Mouse (Mus musculus) kidney, embryonic 15.5 days (tissue): ENCODE data around the gene Slc25a54. TPM values are rescaled to one million over a fixed set of nuclear protein-coding genes. Genes with fewer than 3 reads are reported as not detected.

Experiments
- ATAC-seq: fragments of 200-750 bp; cut with Nextera tagmentation; replicated peaks from 2 replicates; pipeline ENCODE4 v1.8.0; 2017; ENCODE audit warnings: moderate TSS enrichment; ENCODE audit not compliant: low FRiP score
- H3K27ac ChIP-seq: fragments of 300-500 bp; sonication (generic); 2 replicates; pipeline ENCODE4 v1.5.1; 2015; ENCODE audit warnings: mild to moderate bottlenecking, inconsistent platforms
- H3K27me3 ChIP-seq: fragments of 300-500 bp; sonication (generic); 2 replicates; pipeline ENCODE4 v1.6.1; 2015; ENCODE audit warnings: inconsistent platforms
- H3K36me3 ChIP-seq: fragments of 300-500 bp; sonication (generic); 2 replicates; pipeline ENCODE4 v1.6.1; 2015; ENCODE audit warnings: inconsistent platforms
- H3K4me1 ChIP-seq: fragments of 300-500 bp; sonication (generic); 2 replicates; pipeline ENCODE4 v1.6.1; 2015; ENCODE audit warnings: inconsistent platforms
- H3K4me2 ChIP-seq: fragments of 300-500 bp; sonication (generic); 2 replicates; pipeline ENCODE4 v1.6.1; 2015; ENCODE audit warnings: moderate library complexity, mild to moderate bottlenecking, inconsistent platforms
- H3K4me3 ChIP-seq: fragments of 300-500 bp; sonication (generic); replicated peaks from 2 replicates; pipeline ENCODE4 v1.5.1; 2015; ENCODE audit warnings: mild to moderate bottlenecking, inconsistent platforms
- H3K9ac ChIP-seq: fragments of 300-500 bp; sonication (generic); 2 replicates; pipeline ENCODE4 v1.6.1; 2015; ENCODE audit warnings: mild to moderate bottlenecking, inconsistent platforms
- H3K9me3 ChIP-seq: fragments of 300-500 bp; sonication (generic); replicated peaks from 2 replicates; pipeline ENCODE4 v1.6.1; 2016; ENCODE audit warnings: inconsistent platforms
- WGBS: fragments of 180-500 bp; shearing (Covaris S2); methylation state at CpG from one replicate; pipeline ENCODE4 v1.1.7; 2015; ENCODE audit warnings: mixed read lengths; 5-methylcytosine and 5-hydroxymethylcytosine counted together
- polyA plus RNA-seq: library from polyadenylated mRNA; unstranded; fragments of >200 nt; fragmentation: Nextera tagmentation; extraction: Ambion mirVana; gene quantifications from 2 replicates; pipeline ENCODE4 v1.2.1, GENCODE M21; 2015

The Slc25a54 gene
- polyA plus RNA-seq, 1 experiment from 2014 or later, result not detected

DNA sequence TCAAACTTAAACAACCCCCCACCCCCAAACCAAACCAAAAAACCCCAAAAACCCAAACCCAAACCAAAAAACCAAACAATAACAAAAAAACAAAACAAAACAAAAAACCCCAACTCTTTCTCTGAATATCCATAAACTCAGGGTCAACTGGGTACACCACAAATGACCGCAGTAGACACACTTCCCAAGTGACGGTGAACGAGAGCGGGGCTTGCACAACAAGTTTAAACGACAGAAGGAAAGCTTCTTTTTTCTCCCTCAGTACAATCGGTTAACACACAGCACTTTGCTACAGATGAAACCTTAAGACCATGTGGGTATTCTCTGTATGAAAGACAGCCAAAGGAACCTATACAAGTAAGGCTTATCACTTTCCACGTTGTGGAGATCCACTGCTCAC, 17.9 kb upstream of the Slc25a54 start:
- Histone ChIP-seq H3K9ac (no peak overlapping the region), H3K27me3 (0 out of 2 replicates have a peak, but pooled peaks cover 5% of the 10 kb centered on the region), H3K4me3 (no peak overlapping the region), H3K9me3 (no peaks in the 10 kb centered on the region), H3K36me3 (no peaks in the 10 kb centered on the region), H3K27ac (no peak overlapping the region), H3K4me2 (no peak overlapping the region), H3K4me1 (no peaks in the 10 kb centered on the region)
- ATAC-seq, result no peak
- WGBS, result 64% methylated on average over 7 of the region's 7 CpGs

DNA sequence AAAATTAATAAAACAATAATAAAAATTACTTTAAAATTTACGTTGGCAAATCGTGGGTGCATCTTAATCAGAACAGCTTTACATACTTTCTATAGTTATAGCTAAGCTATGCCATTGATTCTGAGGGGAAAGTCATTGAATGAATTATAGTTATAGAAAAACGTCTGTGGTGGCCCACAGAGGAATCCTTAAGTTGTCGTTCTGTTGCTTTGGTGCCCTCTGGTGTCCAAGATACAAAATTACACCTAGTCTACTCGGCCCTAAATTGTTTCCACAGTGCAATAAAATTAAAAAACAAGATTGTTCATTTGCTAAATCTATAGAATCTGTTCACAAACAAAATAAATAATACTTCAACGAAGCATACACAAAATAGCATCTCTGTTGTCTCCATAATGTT, 17.3 kb upstream of the Slc25a54 start:
- no peaks in the 10 kb centered on the region for H3K36me3 ChIP-seq
- H3K9ac ChIP-seq, result no peak overlapping the region
- no peak overlapping the region for H3K4me2 ChIP-seq
- H3K9me3 ChIP-seq, result no peaks in the 10 kb centered on the region
- H3K4me1 ChIP-seq, result no peaks in the 10 kb centered on the region
- no peak overlapping the region for H3K4me3 ChIP-seq
- H3K27ac ChIP-seq, result no peak overlapping the region
- no peak for ATAC-seq
- 2% methylated on average over 6 of the region's 6 CpGs for WGBS
- H3K27me3 ChIP-seq, result 0 out of 2 replicates have a peak, but pooled peaks cover 5% of the 10 kb centered on the region

DNA sequence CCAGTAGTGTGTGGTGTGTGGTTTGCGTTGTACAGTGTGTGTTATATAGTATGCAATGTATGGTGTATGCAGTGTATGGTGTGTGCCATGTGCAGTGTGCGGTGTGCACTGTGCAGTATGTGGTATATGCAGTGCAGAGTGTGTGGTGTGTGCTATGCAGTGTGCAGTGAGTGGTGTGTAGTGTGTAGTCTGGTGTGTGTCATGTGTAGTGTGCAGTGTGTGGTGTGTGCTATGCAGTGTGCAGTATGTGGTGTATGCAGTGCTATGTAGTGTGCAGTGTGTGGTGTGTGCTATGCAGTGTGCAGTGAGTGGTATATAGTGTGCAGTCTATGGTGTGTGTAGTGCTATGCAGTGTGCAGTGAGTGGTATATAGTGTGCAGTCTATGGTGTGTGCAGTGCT, 4.1 kb downstream of the Slc25a54 start:
- Histone ChIP-seq H3K4me1 (no peaks in the 10 kb centered on the region), H3K9me3 (no peaks in the 10 kb centered on the region), H3K4me3 (no peak overlapping the region), H3K4me2 (no peak overlapping the region), H3K36me3 (no peaks in the 10 kb centered on the region), H3K9ac (no peak overlapping the region), H3K27me3 (no peaks in the 10 kb centered on the region), H3K27ac (no peak overlapping the region)
- 91% methylated on average over 2 of the region's 2 CpGs for WGBS
- ATAC-seq, result no peak

DNA sequence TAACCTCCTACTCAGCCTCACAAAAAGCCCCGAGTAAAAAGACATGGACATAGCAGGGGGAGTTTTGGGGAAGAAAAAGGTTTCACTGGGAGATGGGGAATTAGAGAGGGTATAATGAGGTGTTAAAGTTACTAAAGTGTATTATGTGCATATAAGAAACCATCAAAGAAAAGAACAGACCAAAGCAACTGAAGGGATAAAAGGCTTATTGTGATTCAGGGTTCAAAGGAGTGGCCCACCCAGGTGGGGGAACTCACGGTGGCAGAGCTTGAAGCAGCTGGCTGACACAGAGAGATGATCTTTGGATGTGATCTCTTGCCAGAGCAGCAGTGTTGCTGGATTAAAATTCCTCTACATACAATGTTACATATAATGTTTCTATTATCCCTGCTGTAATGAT, 8.2 kb downstream of the Slc25a54 start:
- 11% methylated on average over 2 of the region's 2 CpGs for WGBS
- Histone ChIP-seq H3K27ac (no peak overlapping the region), H3K9me3 (no peaks in the 10 kb centered on the region), H3K4me3 (no peak overlapping the region), H3K9ac (no peak overlapping the region), H3K27me3 (no peaks in the 10 kb centered on the region), H3K4me1 (no peaks in the 10 kb centered on the region), H3K36me3 (no peaks in the 10 kb centered on the region), H3K4me2 (no peak overlapping the region)
- no peak for ATAC-seq

DNA sequence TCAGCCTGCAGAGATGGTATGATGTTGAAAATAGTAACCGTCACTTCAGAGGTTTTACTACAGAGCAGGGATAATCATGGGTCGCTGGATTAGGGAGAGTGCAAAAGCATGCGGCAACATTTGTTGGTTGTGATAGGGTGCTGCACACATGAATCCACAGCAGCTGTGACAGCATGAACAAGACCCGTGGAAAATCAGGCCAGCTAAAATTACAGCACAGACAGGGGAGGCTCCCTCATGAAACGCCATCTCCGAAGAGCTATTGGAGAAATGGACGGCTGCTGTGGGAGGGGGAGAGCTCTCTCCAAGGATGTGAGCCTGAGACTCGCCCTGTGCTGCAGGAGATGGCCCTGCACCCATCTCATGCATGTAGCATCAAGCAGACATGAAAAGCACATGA, 24.4 kb downstream of the Slc25a54 start:
- Histone ChIP-seq H3K4me2 (no peak overlapping the region), H3K4me1 (no peaks in the 10 kb centered on the region), H3K9ac (no peak overlapping the region), H3K9me3 (no peaks in the 10 kb centered on the region), H3K27ac (no peak overlapping the region), H3K36me3 (no peaks in the 10 kb centered on the region), H3K4me3 (no peak overlapping the region), H3K27me3 (no peaks in the 10 kb centered on the region)
- ATAC-seq, result no peak
- 33% methylated on average over 8 of the region's 8 CpGs for WGBS

DNA sequence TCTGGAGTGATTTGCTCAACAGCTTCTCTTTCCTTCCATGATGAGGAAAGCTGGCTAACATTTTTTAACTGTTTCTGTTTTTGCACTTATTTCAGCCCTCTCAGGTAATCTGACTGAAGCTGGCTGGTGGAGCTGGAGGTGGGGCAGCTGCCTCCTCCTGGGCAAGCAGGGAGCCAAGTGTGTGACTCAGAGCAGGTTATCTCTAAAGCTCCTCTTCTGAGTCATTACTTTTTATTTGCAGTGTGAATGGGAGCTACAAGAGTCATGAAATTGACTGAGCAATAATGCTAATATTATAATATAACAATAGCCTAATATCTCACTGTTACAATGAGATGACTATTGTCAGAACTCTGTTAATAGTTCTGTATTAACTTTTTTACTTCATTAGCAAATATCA, 36.9 kb downstream of the Slc25a54 start:
- Histone ChIP-seq H3K9me3 (no peaks in the 10 kb centered on the region), H3K27ac (no peak overlapping the region), H3K4me1 (peaks cover 2% of the 10 kb centered on the region; the same call in 1 of the 2 replicates), H3K4me3 (no peak overlapping the region), H3K9ac (no peak overlapping the region), H3K27me3 (no peaks in the 10 kb centered on the region), H3K4me2 (no peak overlapping the region), H3K36me3 (no peaks in the 10 kb centered on the region)
- no peak for ATAC-seq

DNA sequence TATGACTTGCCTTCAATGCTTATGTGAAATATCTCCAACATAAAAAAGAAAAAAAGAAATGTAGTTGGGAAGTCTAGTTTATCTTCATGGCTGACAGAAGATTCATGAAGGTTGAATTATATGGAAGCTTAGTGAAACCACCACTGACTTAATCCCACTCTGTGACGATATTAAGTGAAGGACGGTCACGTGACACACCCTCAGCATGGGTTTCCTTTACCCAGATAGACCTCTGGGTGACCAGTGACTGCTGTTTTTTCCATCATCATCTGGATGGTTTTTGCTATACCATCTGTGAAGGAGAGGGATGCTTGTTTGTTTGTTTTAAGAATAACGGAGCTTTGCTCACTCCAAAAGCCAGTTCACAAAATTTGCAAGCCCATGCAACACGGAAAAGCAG, 39.3 kb downstream of the Slc25a54 start:
- Histone ChIP-seq H3K27ac (no peak overlapping the region), H3K4me1 (peaks cover 20% of the 10 kb centered on the region), H3K36me3 (no peaks in the 10 kb centered on the region), H3K9ac (no peak overlapping the region), H3K4me2 (no peak overlapping the region), H3K27me3 (no peaks in the 10 kb centered on the region), H3K9me3 (no peaks in the 10 kb centered on the region), H3K4me3 (no peak overlapping the region)
- WGBS, result 83% methylated on average over 5 of the region's 5 CpGs
- ATAC-seq, result no peak

DNA sequence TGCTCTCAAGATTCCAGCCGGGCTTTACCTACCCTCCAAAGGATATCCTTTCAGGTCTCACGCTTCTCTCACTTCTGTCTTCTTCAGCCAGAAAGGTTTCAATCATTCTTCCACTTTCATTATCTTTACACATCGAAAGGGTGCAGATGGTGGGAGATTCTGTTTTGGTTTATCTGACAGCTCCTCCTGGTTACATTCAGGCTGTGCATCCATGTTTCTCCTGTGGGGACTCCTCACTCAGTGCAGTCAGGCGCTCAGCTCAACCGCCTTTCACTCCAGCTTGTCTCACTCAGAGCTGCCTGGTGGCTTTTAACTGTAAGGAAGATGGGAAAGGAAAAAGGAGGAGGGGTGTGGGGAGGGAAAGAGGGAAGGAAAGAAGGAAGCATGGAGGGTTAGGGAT, 39.7 kb downstream of the Slc25a54 start:
- no peak for ATAC-seq
- WGBS, result 74% methylated on average over 5 of the region's 5 CpGs
- no peaks in the 10 kb centered on the region for H3K36me3 ChIP-seq

DNA sequence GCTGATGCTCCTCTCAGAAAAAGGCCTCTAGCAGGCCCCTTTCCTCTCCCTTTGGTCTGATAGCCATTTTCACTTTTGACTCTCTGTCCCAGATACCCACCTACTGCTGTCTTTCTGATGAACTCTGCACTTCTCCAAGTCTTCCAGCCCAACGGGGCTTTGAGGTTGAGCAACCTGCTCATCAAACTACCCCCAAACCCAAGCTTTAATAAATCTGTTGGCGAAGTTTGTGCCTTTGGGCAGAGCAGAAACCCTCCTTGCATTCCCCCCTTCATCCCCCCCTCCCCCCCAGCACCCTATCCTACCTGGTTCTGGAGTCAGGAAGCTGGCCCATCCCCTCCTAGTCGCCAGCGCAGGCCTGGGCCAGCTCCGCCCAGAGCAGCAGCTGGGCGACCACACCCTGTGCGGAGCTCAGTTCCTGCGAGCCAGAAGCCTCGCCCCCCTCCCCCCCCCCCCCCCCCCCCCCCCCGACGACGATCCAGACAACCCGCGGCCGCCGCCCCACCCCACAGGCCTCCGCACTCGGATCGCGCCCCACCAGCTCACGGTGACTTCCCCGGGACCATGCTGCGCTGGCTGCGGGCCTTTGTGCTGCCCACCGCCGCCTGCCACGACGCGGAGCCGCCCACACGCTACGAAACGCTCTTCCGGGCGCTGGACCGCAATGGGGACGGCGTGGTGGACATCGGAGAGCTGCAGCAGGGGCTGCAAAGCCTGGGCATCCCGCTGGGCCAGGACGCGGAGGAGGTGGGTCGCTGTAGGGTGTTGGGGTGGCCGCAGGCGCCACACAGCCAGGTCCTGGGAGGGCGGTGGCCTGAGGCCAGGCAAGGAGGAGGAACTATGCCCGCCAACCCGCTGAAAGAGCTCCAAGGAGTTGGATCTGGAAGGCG, 42.6 kb downstream of the Slc25a54 start, which contains the start of gene Slc25a24:
Gene Slc25a24, plus strand, starts transcription at position 509 of the 890 bp plus-strand sequence.
- peaks cover 28% of the 10 kb centered on the region for H3K4me1 ChIP-seq
- WGBS, result 1% methylated on average over 36 of the region's 49 CpGs
- H3K36me3 ChIP-seq, result peaks cover 7% of the 10 kb centered on the region
- H3K4me2 ChIP-seq, result peak within 1 kb of the TSS; percentile 79
- H3K27me3 ChIP-seq, result no peaks in the 10 kb centered on the region
- H3K27ac ChIP-seq, result peak within 1 kb of the TSS; percentile 91
- ATAC-seq, result peak; percentile 94
- H3K9ac ChIP-seq, result peak within 1 kb of the TSS; percentile 80
- H3K9me3 ChIP-seq, result no peaks in the 10 kb centered on the region
- peak within 1 kb of the TSS; percentile 81 for H3K4me3 ChIP-seq

More for the DNA sequence above, 39.7 kb downstream of the Slc25a54 start:
- no peak overlapping the region for H3K4me3 ChIP-seq
- peaks cover 20% of the 10 kb centered on the region for H3K4me1 ChIP-seq
- no peak overlapping the region for H3K4me2 ChIP-seq
- no peaks in the 10 kb centered on the region for H3K27me3 ChIP-seq
- no peak overlapping the region for H3K9ac ChIP-seq
- no peak overlapping the region for H3K27ac ChIP-seq
- H3K9me3 ChIP-seq, result no peaks in the 10 kb centered on the region

DNA sequence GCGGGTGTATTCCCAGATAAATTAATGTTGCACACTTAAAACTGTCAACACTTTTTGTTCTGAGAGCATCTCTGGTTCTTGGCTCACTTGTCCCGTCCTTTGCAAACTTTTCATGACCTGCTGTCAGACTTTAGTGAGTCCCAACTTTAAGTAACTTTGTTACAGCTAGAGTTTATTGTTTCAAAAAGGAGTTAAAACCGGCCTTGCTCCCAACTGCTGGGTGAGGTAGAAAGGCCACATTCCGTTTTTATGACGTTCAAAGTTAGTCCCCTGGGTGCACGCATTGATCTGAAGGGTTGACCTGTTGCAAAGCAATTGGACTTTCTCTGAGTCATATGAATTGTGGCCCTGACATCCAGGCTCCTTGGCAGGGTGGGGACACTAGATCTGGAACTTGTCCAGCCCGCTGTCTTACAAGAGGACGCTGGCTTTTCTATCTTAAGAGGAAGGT, 43.3 kb downstream of the Slc25a54 start:
- Histone ChIP-seq H3K4me3 (peak overlapping the region; percentile 81), H3K36me3 (peaks cover 7% of the 10 kb centered on the region), H3K27ac (peak overlapping the region; percentile 91), H3K4me1 (peaks cover 28% of the 10 kb centered on the region), H3K9ac (peak overlapping the region; percentile 80), H3K27me3 (no peaks in the 10 kb centered on the region), H3K9me3 (no peaks in the 10 kb centered on the region), H3K4me2 (peak overlapping the region; percentile 79)
- ATAC-seq, result 0 out of 2 replicates have a peak, but pooled peaks have one; percentile 10
- WGBS, result 4% methylated on average over 8 of the region's 8 CpGs

DNA sequence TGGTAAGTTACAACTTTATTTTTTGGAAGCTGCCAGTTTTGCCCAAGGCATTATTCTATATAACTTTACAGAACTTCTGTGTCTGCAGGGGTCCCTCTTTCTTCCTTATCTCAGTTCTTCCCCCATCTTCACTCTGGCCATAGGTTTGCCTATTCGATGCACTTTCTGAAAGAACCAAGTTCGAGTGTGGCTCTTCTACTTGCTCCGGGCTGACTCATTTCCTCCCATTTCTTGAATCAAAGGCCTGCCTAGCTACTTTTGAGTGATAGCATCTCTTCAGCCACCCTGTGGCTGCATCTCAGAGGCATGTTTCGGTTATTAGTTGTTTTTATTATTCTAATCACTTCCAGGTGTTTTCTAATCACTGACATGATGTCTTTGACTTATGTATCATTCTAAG, 43.8 kb downstream of the Slc25a54 start:
- Histone ChIP-seq H3K4me2 (peak overlapping the region; percentile 79), H3K9ac (no peak overlapping the region; the same call in 1 of the 2 replicates), H3K36me3 (peaks cover 7% of the 10 kb centered on the region), H3K4me3 (peak overlapping the region; percentile 81), H3K27me3 (no peaks in the 10 kb centered on the region), H3K27ac (no peak overlapping the region), H3K9me3 (no peaks in the 10 kb centered on the region), H3K4me1 (peaks cover 28% of the 10 kb centered on the region)
- 44% methylated on average over 4 of the region's 4 CpGs for WGBS
- ATAC-seq, result no peak

DNA sequence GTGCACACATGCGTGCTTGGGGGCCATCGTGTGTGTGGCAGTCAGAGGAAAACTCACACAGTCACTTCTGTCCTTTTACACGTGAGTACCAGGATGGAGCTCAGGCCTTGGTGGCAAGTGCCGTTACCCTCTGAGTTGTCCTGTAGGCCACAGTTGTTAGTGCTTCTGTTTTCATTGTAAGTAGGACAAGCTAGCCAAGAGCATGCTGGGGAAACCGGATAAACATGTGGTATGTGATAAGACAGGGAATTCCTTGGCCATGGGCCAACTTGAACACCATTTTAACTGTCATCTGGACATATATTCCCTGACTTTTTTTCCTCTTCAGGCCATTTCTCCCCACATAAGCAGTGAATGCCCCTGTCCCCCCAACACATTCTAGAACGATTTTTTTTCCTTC, 45.3 kb downstream of the Slc25a54 start:
- Histone ChIP-seq H3K27me3 (no peaks in the 10 kb centered on the region), H3K27ac (no peak overlapping the region), H3K4me1 (peaks cover 28% of the 10 kb centered on the region), H3K9me3 (no peaks in the 10 kb centered on the region), H3K9ac (no peak overlapping the region), H3K4me3 (no peak overlapping the region), H3K36me3 (peaks cover 7% of the 10 kb centered on the region), H3K4me2 (no peak overlapping the region)
- ATAC-seq, result no peak
- 61% methylated on average over 6 of the region's 6 CpGs for WGBS
